Mouse (Mus musculus): ENCODE results near the gene D630045J12Rik.

- TF ChIP-seq POLR2A (IDR thresholded peaks at IDR 0.05; ENCODE audit: borderline replicate concordance, control insufficient read depth, low read depth, low read length), result no peak
- TF ChIP-seq CTCF (IDR thresholded peaks at IDR 0.05; ENCODE audit: control insufficient read depth, insufficient read depth, low read length), result no peak
Measured at GRCm38 (mm10) chr6:38092539-38092938, 161.3 kb downstream of the D630045J12Rik start.
